Mouse (Mus musculus): Measurements from ENCODE around the gene Clcnkb. TPM values are rescaled to one million over a fixed set of nuclear protein-coding genes. Genes with fewer than 3 reads are reported as not detected.
A peak's percentile ranks its signal among the peaks of the same experiment; 100 is the strongest.

Gene Clcnkb
- polyA plus RNA-seq, 1 experiment from 2014 or later = not detected

- no peak overlapping the region for H3K9ac ChIP-seq (ENCODE audit: low read depth, low read length)
- H3K27me3 ChIP-seq (replicated peaks; ENCODE audit: control insufficient read depth, insufficient read depth, low read length) = no peaks in the 10 kb centered on the region
- no peak overlapping the region for H3K4me3 ChIP-seq (ENCODE audit: low read depth, low read length)
- H3K4me2 ChIP-seq (ENCODE audit: low read depth, low read length) = no peak overlapping the region
- DNase-seq (ENCODE audit: low spot score) (no peak), ATAC-seq (ENCODE audit: low read depth) (no peak)
- no peaks in the 10 kb centered on the region for H3K9me3 ChIP-seq (ENCODE audit: control insufficient read depth, low read length)
- H3K4me1 ChIP-seq (ENCODE audit: control insufficient read depth, insufficient read depth, low read length) = no peaks in the 10 kb centered on the region
- no peaks in the 10 kb centered on the region for H3K36me3 ChIP-seq (ENCODE audit: control insufficient read depth, insufficient read depth, low read length)
- H3K27ac ChIP-seq (replicated peaks; ENCODE audit: low read depth, low read length) = no peak overlapping the region
- WGBS = 86% methylated on average over 15 of the region's 15 CpGs
Measured at GRCm38 (mm10) chr4:141400171-141400570, 15.6 kb downstream of the Clcnkb start.

GRCm38 (mm10) chr4:141398545-141398944, 17.3 kb downstream of the Clcnkb start, which contains the start of gene Clcnka:
Gene Clcnka (minus strand): TSS chr4:141398724.
- no peak within 1 kb of the TSS for H3K27ac ChIP-seq (replicated peaks; ENCODE audit: low read depth, low read length)

GRCm38 (mm10) chr4:141397861-141398260, 18.0 kb downstream of the Clcnkb start:
- ATAC-seq (ENCODE audit: low read depth) (no peak; the same call in 1 of the 2 replicates), DNase-seq (ENCODE audit: low spot score) (no peak)
- no peak overlapping the region for H3K27ac ChIP-seq (replicated peaks; ENCODE audit: low read depth, low read length)
- H3K4me2 ChIP-seq (ENCODE audit: low read depth, low read length) = no peak overlapping the region
- H3K4me3 ChIP-seq (ENCODE audit: low read depth, low read length) = no peak overlapping the region
- 71% methylated on average over 12 of the region's 12 CpGs for WGBS
- H3K9me3 ChIP-seq (ENCODE audit: control insufficient read depth, low read length) = no peaks in the 10 kb centered on the region
- H3K9ac ChIP-seq (ENCODE audit: low read depth, low read length) = no peak overlapping the region
- H3K27me3 ChIP-seq (replicated peaks; ENCODE audit: control insufficient read depth, insufficient read depth, low read length) = no peaks in the 10 kb centered on the region
- H3K4me1 ChIP-seq (ENCODE audit: control insufficient read depth, insufficient read depth, low read length) = no peaks in the 10 kb centered on the region
- no peaks in the 10 kb centered on the region for H3K36me3 ChIP-seq (ENCODE audit: control insufficient read depth, insufficient read depth, low read length)

More at GRCm38 (mm10) chr4:141398545-141398944, 17.3 kb downstream of the Clcnkb start, which contains the start of gene Clcnka:
- Histone ChIP-seq H3K9ac (ENCODE audit: low read depth, low read length) (no peak within 1 kb of the TSS), H3K4me3 (ENCODE audit: low read depth, low read length) (no peak within 1 kb of the TSS), H3K4me1 (ENCODE audit: control insufficient read depth, insufficient read depth, low read length) (no peaks in the 10 kb centered on the region), H3K4me2 (ENCODE audit: low read depth, low read length) (no peak within 1 kb of the TSS), H3K36me3 (ENCODE audit: control insufficient read depth, insufficient read depth, low read length) (no peaks in the 10 kb centered on the region), H3K9me3 (ENCODE audit: control insufficient read depth, low read length) (no peaks in the 10 kb centered on the region), H3K27me3 (replicated peaks; ENCODE audit: control insufficient read depth, insufficient read depth, low read length) (no peaks in the 10 kb centered on the region)
- 43% methylated on average over 12 of the region's 12 CpGs for WGBS
- ATAC-seq (ENCODE audit: low read depth) (no peak; the same call in 1 of the 2 replicates), DNase-seq (ENCODE audit: low spot score) (no peak)

GRCm38 (mm10) chr4:141394751-141395150, 21.1 kb downstream of the Clcnkb start:
- peak overlapping the region; percentile 20; the same call in 1 of the 2 replicates for H3K4me2 ChIP-seq (ENCODE audit: low read depth, low read length)
- H3K4me3 ChIP-seq (ENCODE audit: low read depth, low read length) = no peak overlapping the region
- H3K27me3 ChIP-seq (replicated peaks; ENCODE audit: control insufficient read depth, insufficient read depth, low read length) = no peaks in the 10 kb centered on the region
- no peaks in the 10 kb centered on the region for H3K36me3 ChIP-seq (ENCODE audit: control insufficient read depth, insufficient read depth, low read length)
- H3K4me1 ChIP-seq (ENCODE audit: control insufficient read depth, insufficient read depth, low read length) = no peaks in the 10 kb centered on the region
- H3K9me3 ChIP-seq (ENCODE audit: control insufficient read depth, low read length) = no peaks in the 10 kb centered on the region
- ATAC-seq (ENCODE audit: low read depth) (no peak), DNase-seq (ENCODE audit: low spot score) (no peak)
- 11% methylated on average over 5 of the region's 16 CpGs for WGBS
- H3K27ac ChIP-seq (replicated peaks; ENCODE audit: low read depth, low read length) = no peak overlapping the region
- H3K9ac ChIP-seq (ENCODE audit: low read depth, low read length) = no peak overlapping the region

GRCm38 (mm10) chr4:141391293-141391692, 24.5 kb downstream of the Clcnkb start:
- no peaks in the 10 kb centered on the region for H3K27me3 ChIP-seq (replicated peaks; ENCODE audit: control insufficient read depth, insufficient read depth, low read length)
- no peaks in the 10 kb centered on the region for H3K36me3 ChIP-seq (ENCODE audit: control insufficient read depth, insufficient read depth, low read length)
- 82% methylated on average over 12 of the region's 12 CpGs for WGBS
- no peak overlapping the region for H3K27ac ChIP-seq (replicated peaks; ENCODE audit: low read depth, low read length)
- no peak overlapping the region for H3K4me3 ChIP-seq (ENCODE audit: low read depth, low read length)
- no peaks in the 10 kb centered on the region for H3K4me1 ChIP-seq (ENCODE audit: control insufficient read depth, insufficient read depth, low read length)
- H3K4me2 ChIP-seq (ENCODE audit: low read depth, low read length) = no peak overlapping the region
- ATAC-seq (ENCODE audit: low read depth) (no peak), DNase-seq (ENCODE audit: low spot score) (no peak)
- no peak overlapping the region for H3K9ac ChIP-seq (ENCODE audit: low read depth, low read length)
- no peaks in the 10 kb centered on the region for H3K9me3 ChIP-seq (ENCODE audit: control insufficient read depth, low read length)

GRCm38 (mm10) chr4:141389366-141390150, 26.3 kb downstream of the Clcnkb start:
- no peak overlapping the region for H3K4me2 ChIP-seq (ENCODE audit: low read depth, low read length)
- no peak for DNase-seq (ENCODE audit: low spot score)
- 72% methylated on average over 18 of the region's 18 CpGs for WGBS
- ATAC-seq (ENCODE audit: low read depth) = no peak
- H3K4me1 ChIP-seq (ENCODE audit: control insufficient read depth, insufficient read depth, low read length) = no peaks in the 10 kb centered on the region
- peaks cover 3% of the 10 kb centered on the region for H3K27me3 ChIP-seq (replicated peaks; ENCODE audit: control insufficient read depth, insufficient read depth, low read length)
- no peak overlapping the region for H3K4me3 ChIP-seq (ENCODE audit: low read depth, low read length)
- no peak overlapping the region for H3K9ac ChIP-seq (ENCODE audit: low read depth, low read length)
- H3K27ac ChIP-seq (replicated peaks; ENCODE audit: low read depth, low read length) = no peak overlapping the region
- no peaks in the 10 kb centered on the region for H3K9me3 ChIP-seq (ENCODE audit: control insufficient read depth, low read length)
- no peaks in the 10 kb centered on the region for H3K36me3 ChIP-seq (ENCODE audit: control insufficient read depth, insufficient read depth, low read length)

- ATAC-seq (ENCODE audit: low read depth) (no peak), DNase-seq (ENCODE audit: low spot score) (no peak)
- Histone ChIP-seq H3K4me2 (ENCODE audit: low read depth, low read length) (no peak overlapping the region), H3K9ac (ENCODE audit: low read depth, low read length) (no peak overlapping the region), H3K4me3 (ENCODE audit: low read depth, low read length) (no peak overlapping the region), H3K36me3 (ENCODE audit: control insufficient read depth, insufficient read depth, low read length) (no peaks in the 10 kb centered on the region), H3K9me3 (ENCODE audit: control insufficient read depth, low read length) (no peaks in the 10 kb centered on the region), H3K27ac (replicated peaks; ENCODE audit: low read depth, low read length) (no peak overlapping the region), H3K27me3 (replicated peaks; ENCODE audit: control insufficient read depth, insufficient read depth, low read length) (peaks cover 19% of the 10 kb centered on the region), H3K4me1 (ENCODE audit: control insufficient read depth, insufficient read depth, low read length) (no peaks in the 10 kb centered on the region)
- WGBS = 46% methylated on average over 5 of the region's 5 CpGs
Measured at GRCm38 (mm10) chr4:141387933-141388332, 27.9 kb downstream of the Clcnkb start.

- Histone ChIP-seq H3K4me3 (ENCODE audit: low read depth, low read length) (no peak overlapping the region), H3K36me3 (ENCODE audit: control insufficient read depth, insufficient read depth, low read length) (no peaks in the 10 kb centered on the region), H3K4me1 (ENCODE audit: control insufficient read depth, insufficient read depth, low read length) (0 out of 2 replicates have a peak, but pooled peaks cover 4% of the 10 kb centered on the region), H3K9me3 (ENCODE audit: control insufficient read depth, low read length) (no peaks in the 10 kb centered on the region), H3K9ac (ENCODE audit: low read depth, low read length) (no peak overlapping the region), H3K27ac (replicated peaks; ENCODE audit: low read depth, low read length) (no peak overlapping the region), H3K27me3 (replicated peaks; ENCODE audit: control insufficient read depth, insufficient read depth, low read length) (peaks cover 22% of the 10 kb centered on the region), H3K4me2 (ENCODE audit: low read depth, low read length) (no peak overlapping the region)
- ATAC-seq (ENCODE audit: low read depth) (peak; percentile 31; the same call in 1 of the 2 replicates), DNase-seq (ENCODE audit: low spot score) (peak; percentile 82)
- WGBS = 17% methylated on average over 5 of the region's 5 CpGs
Measured at GRCm38 (mm10) chr4:141387093-141387784, 28.6 kb downstream of the Clcnkb start.

Measured in embryonic facial prominence, embryonic 14.5 days (tissue).